Mouse (Mus musculus) adrenal gland, adult 18-20 months (tissue): ENCODE measurements around the gene Col6a1. TPM values are rescaled to one million over a fixed set of nuclear protein-coding genes. Genes with fewer than 3 reads are reported as not detected.
A peak's percentile ranks its signal among the peaks of the same experiment; 100 is the strongest.

Experiments
- DNase-seq, 2 experiments: peaks; one replicate each; pipeline ENCODE4 v3.0.0; 2021 to 2022; ENCODE audit warnings: low spot score in 2 of 2
- total RNA-seq, 2 experiments: library from RNA; stranded (reverse); gene quantifications; 1 replicate in 1 of 2; 2 replicates in 1 of 2; pipeline ENCODE4 v1.2.3; 2021

Gene Col6a1
- total RNA-seq, 2 experiments from 2014 or later, result 125 to 158 TPM

GRCm38 (mm10) chr10:76681882-76682281 is 44.1 kb downstream of the Col6a1 start:
- no peak for DNase-seq

DNA sequence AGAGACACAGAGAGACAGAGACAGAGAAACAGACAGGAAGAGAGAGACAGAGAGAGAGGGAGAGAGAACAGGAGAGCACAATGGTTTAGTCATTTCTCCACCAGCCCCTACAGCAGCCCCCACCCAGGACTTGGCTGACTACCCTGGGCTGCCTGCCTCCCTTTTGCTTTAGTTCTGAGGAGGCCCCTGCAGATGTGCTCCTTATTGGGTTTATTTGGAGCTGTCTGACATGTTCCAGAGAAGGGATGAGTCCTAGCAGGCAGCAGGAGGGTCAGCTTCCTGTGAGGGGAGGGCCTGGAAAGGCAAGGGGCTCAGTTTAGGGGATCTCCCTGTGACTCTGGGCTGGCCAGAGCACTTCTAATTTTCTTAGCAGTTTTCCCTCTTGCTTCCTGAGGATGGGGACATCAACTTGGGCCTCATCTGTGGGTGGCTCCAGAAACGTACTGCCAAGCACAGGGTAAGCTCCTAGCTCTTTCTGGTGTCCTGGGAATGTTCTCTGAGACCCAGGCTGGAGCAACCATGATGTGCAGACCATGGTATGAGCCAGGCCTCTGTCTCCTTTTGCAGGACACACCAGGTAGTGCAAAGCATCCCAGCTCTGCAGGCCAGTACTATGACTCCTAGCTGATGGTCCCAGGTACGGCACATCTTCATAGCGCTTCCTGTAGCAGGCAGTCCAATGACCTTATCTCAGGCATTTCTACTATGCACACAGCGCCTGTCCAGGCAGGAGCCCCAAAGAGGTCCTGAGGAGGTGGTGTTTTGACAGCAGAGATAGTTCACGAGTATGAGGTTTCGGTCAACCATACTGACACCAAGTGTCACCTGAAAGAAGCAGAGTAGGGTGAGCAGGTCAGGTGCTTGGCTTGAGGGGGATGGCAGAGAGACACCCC is 45.0 kb downstream of the Col6a1 start:
- DNase-seq, result no peak

- DNase-seq, result no peak
Measured at GRCm38 (mm10) chr10:76678122-76678521, 47.8 kb downstream of the Col6a1 start.

GRCm38 (mm10) chr10:76675268-76675667 is 50.7 kb downstream of the Col6a1 start:
- DNase-seq, result no peak

DNA sequence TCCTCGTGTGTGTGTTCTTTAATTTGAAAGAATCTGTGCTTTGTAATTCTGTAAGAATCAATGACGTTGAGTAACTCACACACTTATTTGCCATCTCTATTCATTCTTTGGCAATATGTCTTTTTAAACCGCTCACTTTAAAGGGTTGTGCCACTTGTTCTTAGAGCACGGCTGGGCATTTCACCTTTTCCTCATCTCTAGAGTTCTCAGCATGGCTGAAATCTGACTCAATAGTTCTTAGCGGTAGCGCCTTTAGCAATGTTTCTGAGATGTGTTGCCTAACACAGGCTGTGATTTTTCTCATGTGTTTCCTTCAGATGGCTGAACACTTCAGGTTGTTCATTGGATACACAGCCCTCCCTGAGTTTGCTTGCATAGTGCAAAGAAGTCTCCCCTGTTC is 51.4 kb downstream of the Col6a1 start:
- no peak for DNase-seq

DNA sequence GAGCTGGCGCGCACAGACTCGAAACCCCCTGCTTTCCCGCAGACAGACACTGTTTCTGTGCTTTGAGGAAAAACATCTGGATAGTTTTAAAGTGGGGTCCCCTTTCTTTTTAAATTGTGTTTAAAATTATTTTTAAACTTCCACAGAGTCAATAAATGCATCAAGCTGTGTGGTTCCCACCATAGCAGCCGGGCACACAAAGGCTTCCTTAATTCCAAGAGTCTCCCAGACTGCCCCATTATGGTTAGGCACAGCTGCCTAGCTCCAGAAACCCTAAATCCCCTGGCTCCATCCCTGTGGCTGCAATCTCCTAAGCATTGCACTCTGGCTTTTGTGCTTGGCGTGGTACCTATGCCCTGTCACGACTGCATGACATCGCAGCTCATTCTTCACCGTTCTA is 54.0 kb downstream of the Col6a1 start:
- DNase-seq, result no peak

- DNase-seq, result no peak
Measured at GRCm38 (mm10) chr10:76668947-76669284, 57.1 kb downstream of the Col6a1 start.

- DNase-seq, result no peak
Measured at GRCm38 (mm10) chr10:76668261-76668946, 57.6 kb downstream of the Col6a1 start.

DNA sequence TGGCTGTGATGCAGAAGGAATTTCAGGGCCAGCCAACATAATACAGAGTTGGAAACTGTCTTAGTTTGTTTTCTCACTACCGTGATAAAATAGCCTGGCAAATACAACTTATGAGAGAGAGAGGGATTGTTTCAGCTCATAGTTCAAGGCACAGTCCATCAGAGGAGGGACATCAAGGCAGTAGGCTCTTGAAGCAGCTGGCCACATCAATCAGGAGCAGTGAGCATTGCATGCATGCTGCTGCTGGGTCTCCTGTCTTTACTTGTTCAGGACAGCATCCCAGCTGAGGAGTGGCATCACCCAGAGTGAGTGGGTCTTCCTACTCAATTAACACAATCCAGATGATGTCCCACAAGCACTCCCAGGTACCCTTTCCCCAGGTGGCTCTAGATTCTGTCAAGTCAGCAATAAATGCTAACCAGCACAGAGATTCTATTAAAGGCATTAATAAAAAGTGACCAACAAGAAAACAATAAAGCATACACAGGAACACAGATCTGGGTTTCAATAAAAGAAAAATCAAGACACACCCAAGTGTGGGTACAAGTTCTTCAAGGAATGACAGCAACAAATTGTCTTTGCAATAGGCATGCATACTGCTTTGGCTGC is 58.7 kb downstream of the Col6a1 start:
- DNase-seq, result no peak

- no peak for DNase-seq
Measured at GRCm38 (mm10) chr10:76665551-76665950, 60.4 kb downstream of the Col6a1 start.

DNA sequence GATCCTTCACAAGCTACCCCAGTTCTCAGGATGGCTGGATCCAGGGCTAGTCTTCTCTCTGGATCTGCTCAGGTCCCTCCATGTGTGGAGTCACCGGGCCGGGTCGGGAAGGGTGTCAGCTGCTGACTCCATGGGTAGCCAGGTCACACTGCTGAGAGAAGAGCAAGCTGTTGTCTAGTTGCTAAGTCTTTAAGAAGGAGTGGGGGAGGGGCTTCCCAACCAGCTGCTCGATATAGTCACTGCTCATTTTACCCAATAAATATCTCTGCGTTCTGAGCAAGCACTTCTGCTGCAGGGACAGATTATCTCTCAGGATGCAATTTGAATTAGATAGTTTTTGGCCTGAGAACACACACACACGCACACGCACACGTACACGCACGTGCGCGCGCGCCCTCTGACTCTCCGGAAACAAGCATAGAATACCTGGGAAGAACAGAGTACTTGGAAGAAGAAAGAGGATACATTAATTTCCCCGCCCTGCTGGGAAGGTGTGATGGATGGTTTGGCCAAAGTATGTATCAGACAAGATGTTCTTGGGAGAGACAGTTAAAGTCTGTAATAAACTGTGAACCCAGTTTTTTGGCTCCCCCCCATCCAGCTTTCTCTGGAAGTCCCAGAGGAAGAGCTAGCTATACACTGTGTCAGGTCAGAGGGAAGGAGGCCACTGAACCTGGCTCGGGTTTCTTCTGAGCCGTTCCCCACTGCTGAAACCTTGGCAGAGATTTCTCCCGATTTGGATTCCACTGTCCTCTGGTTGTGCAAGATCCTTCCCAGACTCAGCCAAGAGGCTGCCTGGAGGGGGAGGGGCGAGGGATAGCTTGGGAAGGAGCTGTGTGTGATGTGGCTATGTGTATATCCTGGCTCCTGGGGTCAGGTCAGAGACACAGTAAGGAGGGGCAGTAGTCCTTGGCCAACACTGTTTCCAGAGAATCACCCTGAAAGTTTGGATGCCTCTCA is 61.5 kb downstream of the Col6a1 start:
- peak; percentile 15 to 56 for DNase-seq

Other genes with a start within 250 kb of the Col6a1 start
- gene Lss, start 194.6 kb downstream of the Col6a1 start, total RNA-seq, result 10 to 100 TPM; 45.1 to 73.1 TPM
- under 1 TPM in 1 of 2 experiments, not detected in 1; 0.32 TPM for gene Spatc1l, start 163.9 kb downstream of the Col6a1 start, total RNA-seq
- gene Ftcd, start 150.5 kb downstream of the Col6a1 start, total RNA-seq, result not detected
- gene Col6a2, start 102.5 kb downstream of the Col6a1 start, total RNA-seq, result 10 to 100 TPM; 20.4 to 44.9 TPM
- 10 to 100 TPM; 26.2 to 38.9 TPM for gene Pcbp3, start 235.7 kb upstream of the Col6a1 start, total RNA-seq